In genomic region chr13:58556018-58556417, GRCm38 (mm10) we compare ENCODE assay signal across 15 mouse cellular contexts. TPM values are rescaled to one million over a fixed set of nuclear protein-coding genes. Genes with fewer than 3 reads are reported as not detected.
DNase-seq lines count a peak whose midpoint lies in the region; ATAC-seq and TF ChIP-seq lines count a peak whose summit lies in the region.
"Had no signal": no experiment of that assay in that cellular context is flagged by ENCODE, and none has a peak within 500 bp of the region (broad histone marks: within the 10 kb centered on the region; RNA-seq: fewer than 3 reads in every experiment).

No protein-coding gene starts in this region.

- TF ChIP-seq POLR2A in ES-Bruce4 (IDR thresholded peaks at IDR 0.05; ENCODE audit: insufficient read depth, low read length), result no peak

- H3K27ac ChIP-seq in gastrocnemius, adult 2 months, result no peak overlapping the region
- H3K27ac ChIP-seq in lung, embryonic 14.5 days (ENCODE audit: low read depth), result no peak overlapping the region
- no peak overlapping the region for H3K27ac ChIP-seq in ES-Bruce4 (ENCODE audit: insufficient read depth, low read length)
- H3K27ac ChIP-seq in liver, embryonic 13.5 days, result no peak overlapping the region
- H3K27ac ChIP-seq: heart, embryonic 15.5 days; macrophage; stomach, embryonic 15.5 days had no signal

- intact Hi-C loops in gastrocnemius, adult 2 months (cut with DNase I), result no loop called here
- intact Hi-C loops in gastrocnemius, postnatal 36 days (cut with DNase I), result no loop called here

- peak; percentile 52 for TF ChIP-seq CTCF in gastrocnemius, adult 2 months (IDR thresholded peaks at IDR 0.05)
- peak; percentile 40 for TF ChIP-seq CTCF in lung, embryonic 14.5 days (IDR thresholded peaks at IDR 0.05; ENCODE audit: low read depth)
- peak; percentile 58 for TF ChIP-seq CTCF in ES-Bruce4 (IDR thresholded peaks at IDR 0.05; ENCODE audit: low read depth, low read length)

- no peak for DNase-seq in gastrocnemius, adult 2 months
- no peak for DNase-seq in gastrocnemius, postnatal 36 days
- peak; percentile 26 for DNase-seq in lung, embryonic 14.5 days
- no peak for DNase-seq in lung, postnatal 14 days
- peak; percentile 13 for DNase-seq in liver, embryonic 13.5 days
- DNase-seq in spleen, adult 12 weeks (ENCODE audit: low spot score), result no peak
- DNase-seq in layer of hippocampus, adult 9-10 months (ENCODE audit: low spot score), result no peak
- DNase-seq: cerebellum, adult 9-11 months; layer of hippocampus, adult 9-11 months had no signal

- no peak overlapping the region for H3K4me3 ChIP-seq in gastrocnemius, adult 2 months
- H3K4me3 ChIP-seq in lung, embryonic 14.5 days (ENCODE audit: low read depth, low read length), result no peak overlapping the region
- H3K4me3 ChIP-seq in ES-Bruce4 (ENCODE audit: low read depth, low read length), result no peak overlapping the region
- H3K4me3 ChIP-seq in liver, embryonic 13.5 days (replicated peaks), result no peak overlapping the region
- H3K4me3 ChIP-seq: heart, embryonic 15.5 days; stomach, embryonic 15.5 days had no signal

- H3K4me2 ChIP-seq in lung, embryonic 14.5 days, result no peak overlapping the region
- no peak overlapping the region for H3K4me2 ChIP-seq in liver, embryonic 13.5 days
- H3K4me2 ChIP-seq: heart, embryonic 15.5 days; stomach, embryonic 15.5 days had no signal

- H3K27me3 ChIP-seq in lung, embryonic 14.5 days (ENCODE audit: insufficient read depth, low read length), result no peaks in the 10 kb centered on the region
- no peaks in the 10 kb centered on the region for H3K27me3 ChIP-seq in ES-Bruce4 (ENCODE audit: control insufficient read depth, insufficient read depth, low read length, poor library complexity, severe bottlenecking)
- 0 out of 2 replicates have a peak, but pooled peaks cover 5% of the 10 kb centered on the region for H3K27me3 ChIP-seq in liver, embryonic 13.5 days
- H3K27me3 ChIP-seq: heart, embryonic 15.5 days; stomach, embryonic 15.5 days had no signal

- 68% methylated on average over 1 of the region's 1 CpGs for WGBS in lung, embryonic 14.5 days
- WGBS in liver, embryonic 13.5 days (ENCODE audit: insufficient replicate concordance), result 57% methylated on average over 1 of the region's 1 CpGs

- TF ChIP-seq EP300 in ES-Bruce4 (IDR thresholded peaks at IDR 0.05; ENCODE audit: insufficient read depth, low read depth, low read length), result no peak

- no peak overlapping the region for H3K9ac ChIP-seq in lung, embryonic 14.5 days
- H3K9ac ChIP-seq in ES-Bruce4 (ENCODE audit: low read depth, poor library complexity, severe bottlenecking), result no peak overlapping the region
- no peak overlapping the region for H3K9ac ChIP-seq in liver, embryonic 13.5 days
- H3K9ac ChIP-seq: heart, embryonic 15.5 days; stomach, embryonic 15.5 days had no signal

- H3K9me3 ChIP-seq in lung, embryonic 14.5 days (ENCODE audit: low read depth, low read length), result no peaks in the 10 kb centered on the region
- no peaks in the 10 kb centered on the region for H3K9me3 ChIP-seq in ES-Bruce4 (replicated peaks; ENCODE audit: control insufficient read depth, insufficient read depth, low read length, poor library complexity, severe bottlenecking)
- no peaks in the 10 kb centered on the region for H3K9me3 ChIP-seq in liver, embryonic 13.5 days (replicated peaks)
- H3K9me3 ChIP-seq: heart, embryonic 15.5 days; stomach, embryonic 15.5 days had no signal

- no peaks in the 10 kb centered on the region for H3K36me3 ChIP-seq in lung, embryonic 14.5 days (ENCODE audit: insufficient read depth)
- no peaks in the 10 kb centered on the region for H3K36me3 ChIP-seq in ES-Bruce4 (ENCODE audit: control insufficient read depth, insufficient read depth, low read length, poor library complexity, severe bottlenecking)
- no peaks in the 10 kb centered on the region for H3K36me3 ChIP-seq in liver, embryonic 13.5 days
- H3K36me3 ChIP-seq: heart, embryonic 15.5 days; stomach, embryonic 15.5 days had no signal

- H3K4me1 ChIP-seq in lung, embryonic 14.5 days (ENCODE audit: insufficient read depth), result no peaks in the 10 kb centered on the region
- H3K4me1 ChIP-seq in ES-Bruce4 (ENCODE audit: control insufficient read depth, insufficient read depth, low read length), result no peaks in the 10 kb centered on the region
- no peaks in the 10 kb centered on the region; the same call in 1 of the 2 replicates for H3K4me1 ChIP-seq in liver, embryonic 13.5 days (replicated peaks)
- H3K4me1 ChIP-seq: heart, embryonic 15.5 days; stomach, embryonic 15.5 days had no signal

- ATAC-seq in lung, embryonic 14.5 days (ENCODE audit: insufficient read depth), result no peak
- no peak for ATAC-seq in liver, embryonic 13.5 days (ENCODE audit: low read depth)
- ATAC-seq: forebrain, embryonic 14.5 days had no signal

RNA-seq across cellular contexts. Expression of gene Slc28a3, which starts 54.7 kb away (rescaled TPM):
- not detected for total RNA-seq in gastrocnemius, adult 2 months (2021)
- total RNA-seq in gastrocnemius, postnatal 36 days (2021), result not detected
- 0.08 TPM in 1 of 2 replicates, not detected in the other for polyA plus RNA-seq in lung, embryonic 14.5 days (2014; fragmentation: Nextera tagmentation; extraction: Ambion mirVana)
- 0.31 and 0.75 TPM in 2 replicates for polyA plus RNA-seq in ES-Bruce4 (2011; ENCODE audit: insufficient read depth, insufficient read length, low read depth, missing spikeins)
- not detected in 2 replicates for polyA plus RNA-seq in liver, embryonic 13.5 days (2015; fragmentation: Nextera tagmentation; extraction: Ambion mirVana)
- polyA plus RNA-seq: forebrain, embryonic 14.5 days; macrophage; neural tube, embryonic 14.5 days had no signal

Comparison
In these comparisons a context has a peak if more than half of its experiments do, and no peak if none do; other contexts are left out.
1. DNase-seq: peak in lung, embryonic 14.5 days (single experiment) and liver, embryonic 13.5 days (single experiment); none in gastrocnemius, adult 2 months (single experiment), gastrocnemius, postnatal 36 days (0 of 2), lung, postnatal 14 days (single experiment), spleen, adult 12 weeks (single experiment) and layer of hippocampus, adult 9-10 months (single experiment).
2. Peak in every context shown above with its lines, with median percentiles within 50 percentile points of each other: CTCF ChIP-seq.